Mouse (Mus musculus) spleen, adult 2 months (tissue): ENCODE measurements around the gene Nqo2.

ENCODE experiments used
- CTCF ChIP-seq: fragments of 200-500 bp; IDR thresholded peaks from 2 replicates; pipeline ENCODE4 v1.5.1; 2011; ENCODE audit warnings: mild to moderate bottlenecking, inconsistent platforms; ENCODE audit not compliant: insufficient read depth, insufficient read length, insufficient replicate concordance; ENCODE audit errors: extremely low read depth
- POLR2A ChIP-seq: fragments of 200-500 bp; IDR thresholded peaks from 2 replicates; pipeline ENCODE4 v1.6.1; 2011; ENCODE audit warnings: low read depth, low read length, inconsistent platforms

- no peak for TF ChIP-seq POLR2A
- TF ChIP-seq CTCF = no peak
Observed at GRCm38 (mm10) chr13:33951308-33952074, 13.0 kb upstream of the Nqo2 start.
